Mouse (Mus musculus) intestine, postnatal 0 days (tissue): ENCODE measurements around the gene Cbs. TPM values are rescaled to one million over a fixed set of nuclear protein-coding genes. Genes with fewer than 3 reads are reported as not detected.

Experiments used
- ATAC-seq: fragments of 200-750 bp; cut with Nextera tagmentation; 2 replicates; pipeline ENCODE4 v1.8.0; 2017; ENCODE audit warnings: mild to moderate bottlenecking, moderate TSS enrichment, moderate library complexity
- H3K27ac ChIP-seq: fragments of 300-500 bp; sonication (generic); 2 replicates; pipeline ENCODE4 v1.5.1; 2014; ENCODE audit warnings: mild to moderate bottlenecking, low read depth, low read length, moderate library complexity
- H3K27me3 ChIP-seq: fragments of 300-500 bp; sonication (generic); replicated peaks from 2 replicates; pipeline ENCODE4 v1.6.1; 2014; ENCODE audit warnings: low read length, mixed read lengths; ENCODE audit not compliant: control insufficient read depth, insufficient read depth
- H3K36me3 ChIP-seq: fragments of 300-500 bp; sonication (generic); 2 replicates; pipeline ENCODE4 v1.6.1; 2014; ENCODE audit warnings: mild to moderate bottlenecking, moderate library complexity; ENCODE audit not compliant: control insufficient read depth, insufficient read depth
- H3K4me1 ChIP-seq: fragments of 300-500 bp; sonication (generic); replicated peaks from 2 replicates; pipeline ENCODE4 v1.6.1; 2014; ENCODE audit warnings: antibody characterized with exemption, low read length, mixed read lengths; ENCODE audit not compliant: control insufficient read depth, insufficient read depth
- H3K4me2 ChIP-seq: fragments of 300-500 bp; sonication (generic); replicated peaks from 2 replicates; pipeline ENCODE4 v1.6.1; 2014; ENCODE audit warnings: low read depth, mild to moderate bottlenecking, moderate library complexity
- H3K4me3 ChIP-seq: fragments of 300-500 bp; sonication (generic); 2 replicates; pipeline ENCODE4 v1.5.1; 2014; ENCODE audit warnings: low read depth, low read length
- H3K9ac ChIP-seq: fragments of 300-500 bp; sonication (generic); 2 replicates; pipeline ENCODE4 v1.6.1; 2014; ENCODE audit warnings: mild to moderate bottlenecking, low read depth, low read length
- H3K9me3 ChIP-seq: fragments of 300-500 bp; sonication (generic); 2 replicates; pipeline ENCODE4 v1.6.1; 2016; ENCODE audit warnings: mixed run types; ENCODE audit not compliant: control insufficient read depth
- CTCF ChIP-seq: sonication (generic); IDR thresholded peaks from 2 replicates; pipeline ENCODE4 v1.5.1; 2016; ENCODE audit warnings: low read depth, mild to moderate bottlenecking, control low read depth, antibody characterized with exemption, moderate library complexity
- WGBS: fragments of 180-500 bp; shearing (Covaris S2); extraction: QIAGEN DNeasy Blood & Tissue Kit; methylation state at CpG from one replicate; pipeline ENCODE4 v1.1.7; 2014; 5-methylcytosine and 5-hydroxymethylcytosine counted together
- polyA plus RNA-seq: library from polyadenylated mRNA; unstranded; fragments of >200 nt; fragmentation: Nextera tagmentation; extraction: Ambion mirVana; gene quantifications from 2 replicates; pipeline ENCODE4 v1.2.1, GENCODE M21; 2015

The Cbs gene
- polyA plus RNA-seq, 1 experiment from 2014 or later, result 0.09 TPM

GRCm38 (mm10) chr17:31636277-31636941, 629 bp downstream of the Cbs start:
- H3K36me3 ChIP-seq, result no peaks in the 10 kb centered on the region
- WGBS, result 4% methylated on average over 45 of the region's 45 CpGs
- no peaks in the 10 kb centered on the region for H3K4me1 ChIP-seq
- no peak overlapping the region for H3K27ac ChIP-seq
- TF ChIP-seq CTCF, result no peak
- peak overlapping the region; percentile 85 for H3K4me2 ChIP-seq
- H3K9me3 ChIP-seq, result no peaks in the 10 kb centered on the region
- peaks cover 15% of the 10 kb centered on the region for H3K27me3 ChIP-seq
- 0 out of 2 replicates have a peak overlapping the region, but pooled peaks have one; percentile 22 for H3K9ac ChIP-seq
- ATAC-seq, result no peak; the same call in 1 of the 2 replicates
- H3K4me3 ChIP-seq, result peak overlapping the region; percentile 47

- no peak for ATAC-seq
- no peak for TF ChIP-seq CTCF
- Histone ChIP-seq H3K27ac (no peak overlapping the region), H3K4me2 (no peak overlapping the region), H3K9me3 (no peaks in the 10 kb centered on the region), H3K36me3 (no peaks in the 10 kb centered on the region), H3K4me3 (no peak overlapping the region), H3K9ac (no peak overlapping the region), H3K27me3 (peaks cover 15% of the 10 kb centered on the region), H3K4me1 (no peaks in the 10 kb centered on the region)
- 60% methylated on average over 11 of the region's 11 CpGs for WGBS
Observed at GRCm38 (mm10) chr17:31635781-31636180, 1.3 kb downstream of the Cbs start.

GRCm38 (mm10) chr17:31634896-31635295, 2.1 kb downstream of the Cbs start:
- Histone ChIP-seq H3K4me1 (no peaks in the 10 kb centered on the region), H3K9me3 (no peaks in the 10 kb centered on the region), H3K4me3 (no peak overlapping the region), H3K27ac (no peak overlapping the region), H3K9ac (no peak overlapping the region), H3K27me3 (peaks cover 15% of the 10 kb centered on the region), H3K36me3 (no peaks in the 10 kb centered on the region), H3K4me2 (no peak overlapping the region)
- TF ChIP-seq CTCF, result no peak
- no peak for ATAC-seq
- 88% methylated on average over 5 of the region's 5 CpGs for WGBS

- no peak overlapping the region for H3K27ac ChIP-seq
- no peak for ATAC-seq
- 74% methylated on average over 6 of the region's 6 CpGs for WGBS
- H3K9ac ChIP-seq, result no peak overlapping the region
- no peak for TF ChIP-seq CTCF
- H3K36me3 ChIP-seq, result no peaks in the 10 kb centered on the region
- H3K9me3 ChIP-seq, result no peaks in the 10 kb centered on the region
- peaks cover 15% of the 10 kb centered on the region for H3K27me3 ChIP-seq
- no peak overlapping the region for H3K4me3 ChIP-seq
- H3K4me2 ChIP-seq, result no peak overlapping the region
- H3K4me1 ChIP-seq, result no peaks in the 10 kb centered on the region
Observed at GRCm38 (mm10) chr17:31633007-31633406, 4.0 kb downstream of the Cbs start.

- no peak overlapping the region for H3K9ac ChIP-seq
- H3K4me1 ChIP-seq, result no peaks in the 10 kb centered on the region
- WGBS, result 75% methylated on average over 10 of the region's 10 CpGs
- H3K9me3 ChIP-seq, result no peaks in the 10 kb centered on the region
- H3K27ac ChIP-seq, result no peak overlapping the region
- TF ChIP-seq CTCF, result no peak
- H3K4me3 ChIP-seq, result no peak overlapping the region
- ATAC-seq, result no peak
- no peak overlapping the region for H3K4me2 ChIP-seq
- H3K36me3 ChIP-seq, result no peaks in the 10 kb centered on the region
- H3K27me3 ChIP-seq, result peaks cover 8% of the 10 kb centered on the region
Observed at GRCm38 (mm10) chr17:31631081-31631800, 5.8 kb downstream of the Cbs start.

- Histone ChIP-seq H3K27me3 (no peaks in the 10 kb centered on the region), H3K9ac (no peak overlapping the region), H3K9me3 (no peaks in the 10 kb centered on the region), H3K4me3 (no peak overlapping the region), H3K36me3 (no peaks in the 10 kb centered on the region), H3K27ac (no peak overlapping the region), H3K4me1 (no peaks in the 10 kb centered on the region), H3K4me2 (no peak overlapping the region)
- no peak for TF ChIP-seq CTCF
- 95% methylated on average over 2 of the region's 2 CpGs for whole genome bisulfite sequencing
- no peak for ATAC-seq
Observed at GRCm38 (mm10) chr17:31627961-31628360, 9.1 kb downstream of the Cbs start.
